Mouse (Mus musculus): ENCODE data around the gene Nr3c2.

GRCm38 (mm10) chr8:77098101-77098500 is 198.9 kb downstream of the Nr3c2 start:
- TF ChIP-seq CHD2 (IDR thresholded peaks at IDR 0.05; ENCODE audit: low read depth, low read length) (no peak), ZC3H11A (IDR thresholded peaks at IDR 0.05; ENCODE audit: borderline replicate concordance, low read depth, low read length) (no peak), HCFC1 (IDR thresholded peaks at IDR 0.05; ENCODE audit: borderline replicate concordance, insufficient read depth, low read length) (no peak)
